Mouse (Mus musculus): ENCODE data around the gene Hoxb8.

DNA sequence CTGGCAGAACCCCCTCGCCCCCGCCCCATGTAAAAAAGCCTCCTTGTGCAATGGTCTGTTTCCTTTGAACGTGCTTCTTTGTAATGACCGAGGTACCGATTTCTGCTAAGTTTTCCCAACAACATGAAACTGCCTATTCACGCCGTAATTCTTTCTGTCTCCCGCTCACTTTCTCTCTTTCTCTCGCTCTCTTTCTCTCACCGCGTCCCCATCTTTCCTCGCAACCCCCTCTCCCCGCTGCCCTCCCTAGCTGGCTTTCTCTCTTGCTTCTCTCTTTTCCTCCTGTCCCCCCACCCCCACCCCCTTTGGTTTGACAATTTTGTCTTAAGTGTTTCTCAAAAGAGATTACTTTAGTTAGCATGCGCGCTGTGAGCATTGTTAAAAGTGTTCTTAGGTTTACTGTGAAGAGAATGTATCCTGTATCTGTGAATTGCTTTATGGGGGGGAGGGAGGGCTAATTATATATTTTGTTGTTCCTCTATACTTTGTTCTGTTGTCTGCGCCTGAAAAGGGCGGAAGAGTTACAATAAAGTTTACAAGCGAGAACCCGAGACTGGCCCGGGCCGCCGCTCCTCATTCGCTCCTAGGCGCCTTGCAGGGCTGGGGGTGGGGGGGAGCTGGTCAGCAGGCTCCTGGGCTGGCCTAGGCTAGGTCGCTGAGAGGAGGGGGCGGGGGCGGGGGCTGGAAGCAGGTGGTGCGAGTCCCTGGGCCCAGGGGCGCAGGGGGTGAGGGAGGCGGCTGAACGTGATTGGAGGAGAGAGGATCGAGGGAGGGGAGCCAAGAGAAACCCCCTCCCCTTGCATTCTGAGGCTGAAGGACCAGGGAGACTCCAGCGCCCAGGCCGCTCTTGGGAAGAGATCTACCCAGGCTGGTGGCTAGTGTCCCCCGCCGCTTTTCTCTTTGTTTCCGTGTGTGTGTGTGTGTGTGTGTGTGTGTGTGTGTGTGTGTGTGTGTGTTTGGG, 3.3 kb downstream of the Hoxb8 start:
- TF ChIP-seq GATA1 (IDR thresholded peaks at IDR 0.05; ENCODE audit: borderline replicate concordance, low read length) (no peak), FLI1 (IDR thresholded peaks at IDR 0.05; ENCODE audit: low read length) (no peak)
